Mouse (Mus musculus) layer of hippocampus, adult 11-12 months (tissue): ENCODE data around the gene Spata17.

Experiments used
- DNase-seq: peaks from one replicate; pipeline ENCODE4 v3.0.0; 2022; ENCODE audit warnings: low spot score

Spata17 gene

GRCm38 (mm10) chr1:187003441-187003861 lies 211.8 kb downstream of the Spata17 start:
- DNase-seq, result no peak

- no peak for DNase-seq
These were observed 217.5 kb downstream of the Spata17 start for GRCm38 (mm10) chr1:186997596-186998304.
